Mouse (Mus musculus) ES-Bruce4 (cell line): Measurements from ENCODE around the gene Snx6. TPM values are rescaled to one million over a fixed set of nuclear protein-coding genes. Genes with fewer than 3 reads are reported as not detected.
"Not testable (repeated sequence)": the region's sequence is repeated elsewhere in the genome, so short reads cannot be mapped to it uniquely, and the experiment has no call there.

Source experiments
- H3K27ac ChIP-seq: 2 replicates; pipeline ENCODE4 v1.5.1; 2012; ENCODE audit warnings: low read length, inconsistent platforms; ENCODE audit not compliant: insufficient read depth
- H3K27me3 ChIP-seq: 2 replicates; pipeline ENCODE4 v1.6.1; 2012; ENCODE audit warnings: mild to moderate bottlenecking, low read length, inconsistent platforms; ENCODE audit not compliant: control insufficient read depth, poor library complexity, insufficient read depth, severe bottlenecking
- H3K36me3 ChIP-seq: 2 replicates; pipeline ENCODE4 v1.6.1; 2012; ENCODE audit warnings: inconsistent platforms, mild to moderate bottlenecking, low read length, moderate library complexity; ENCODE audit not compliant: control insufficient read depth, poor library complexity, insufficient read depth, severe bottlenecking
- H3K4me1 ChIP-seq: one replicate; pipeline ENCODE4 v1.8.1; 2011; ENCODE audit warnings: low read length; ENCODE audit not compliant: control insufficient read depth, insufficient read depth
- H3K4me3 ChIP-seq: 2 replicates; pipeline ENCODE4 v1.5.1; 2011; ENCODE audit warnings: low read depth, mild to moderate bottlenecking, low read length
- H3K9ac ChIP-seq: 2 replicates; pipeline ENCODE4 v1.6.1; 2012; ENCODE audit warnings: low read depth, mild to moderate bottlenecking, inconsistent platforms; ENCODE audit not compliant: poor library complexity, severe bottlenecking
- H3K9me3 ChIP-seq: replicated peaks from 2 replicates; pipeline ENCODE4 v1.6.1; 2012; ENCODE audit warnings: mild to moderate bottlenecking, low read length, inconsistent platforms; ENCODE audit not compliant: control insufficient read depth, poor library complexity, insufficient read depth, severe bottlenecking
- POLR2A ChIP-seq: IDR thresholded peaks from one replicate; pipeline ENCODE4 v1.8.1; 2011; ENCODE audit warnings: low read length; ENCODE audit not compliant: insufficient read depth
- polyA plus RNA-seq: library from polyadenylated mRNA; stranded (reverse); fragments of >200 nt; gene quantifications from 2 replicates; pipeline ENCODE4 v1.2.4, GENCODE M21; 2011; ENCODE audit warnings: low read depth; ENCODE audit not compliant: missing spikeins, insufficient read depth, insufficient read length

The Snx6 gene
- polyA plus RNA-seq, 1 experiment: 117 TPM

- not testable (repeated sequence) for H3K9me3 ChIP-seq, H3K4me1 ChIP-seq, H3K9ac ChIP-seq, H3K36me3 ChIP-seq, H3K27ac ChIP-seq, H3K27me3 ChIP-seq, H3K4me3 ChIP-seq
- TF ChIP-seq POLR2A: peak; percentile 74
Measured at GRCm38 (mm10) chr12:54734307-54735131, 61.0 kb downstream of the Snx6 start.

- H3K27me3 ChIP-seq, H3K36me3 ChIP-seq, H3K4me1 ChIP-seq, H3K9me3 ChIP-seq, H3K4me3 ChIP-seq, H3K27ac ChIP-seq, H3K9ac ChIP-seq: not testable (repeated sequence)
Measured at GRCm38 (mm10) chr12:54729140-54730059, 66.1 kb downstream of the Snx6 start.

GRCm38 (mm10) chr12:54718871-54719786 lies 76.4 kb downstream of the Snx6 start:
- H3K9me3 ChIP-seq, H3K4me1 ChIP-seq, H3K27me3 ChIP-seq, H3K4me3 ChIP-seq, H3K9ac ChIP-seq, H3K27ac ChIP-seq, H3K36me3 ChIP-seq: not testable (repeated sequence)

DNA sequence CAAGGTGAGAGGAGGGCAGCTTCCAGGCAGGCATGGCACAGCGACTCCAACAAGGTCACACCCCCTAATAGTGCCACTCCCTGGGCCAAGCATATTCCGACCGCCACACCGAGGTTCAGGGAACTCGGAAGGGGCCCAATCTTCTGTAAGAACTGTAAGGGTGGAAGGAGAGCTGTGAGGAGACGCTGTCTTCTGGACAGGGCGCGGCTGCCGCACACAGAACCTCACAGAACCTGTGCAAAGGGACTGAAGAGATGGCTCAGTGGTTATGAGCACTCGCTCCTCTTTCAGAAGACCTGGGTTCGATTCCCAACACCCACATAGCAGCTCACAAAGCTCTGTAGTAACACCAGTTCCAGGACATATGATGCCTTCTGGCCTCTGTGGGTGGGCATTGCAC lies 78.0 kb downstream of the Snx6 start:
- H3K4me3 ChIP-seq, H3K4me1 ChIP-seq, H3K9me3 ChIP-seq, H3K36me3 ChIP-seq, H3K27me3 ChIP-seq, H3K9ac ChIP-seq, H3K27ac ChIP-seq: not testable (repeated sequence)

DNA sequence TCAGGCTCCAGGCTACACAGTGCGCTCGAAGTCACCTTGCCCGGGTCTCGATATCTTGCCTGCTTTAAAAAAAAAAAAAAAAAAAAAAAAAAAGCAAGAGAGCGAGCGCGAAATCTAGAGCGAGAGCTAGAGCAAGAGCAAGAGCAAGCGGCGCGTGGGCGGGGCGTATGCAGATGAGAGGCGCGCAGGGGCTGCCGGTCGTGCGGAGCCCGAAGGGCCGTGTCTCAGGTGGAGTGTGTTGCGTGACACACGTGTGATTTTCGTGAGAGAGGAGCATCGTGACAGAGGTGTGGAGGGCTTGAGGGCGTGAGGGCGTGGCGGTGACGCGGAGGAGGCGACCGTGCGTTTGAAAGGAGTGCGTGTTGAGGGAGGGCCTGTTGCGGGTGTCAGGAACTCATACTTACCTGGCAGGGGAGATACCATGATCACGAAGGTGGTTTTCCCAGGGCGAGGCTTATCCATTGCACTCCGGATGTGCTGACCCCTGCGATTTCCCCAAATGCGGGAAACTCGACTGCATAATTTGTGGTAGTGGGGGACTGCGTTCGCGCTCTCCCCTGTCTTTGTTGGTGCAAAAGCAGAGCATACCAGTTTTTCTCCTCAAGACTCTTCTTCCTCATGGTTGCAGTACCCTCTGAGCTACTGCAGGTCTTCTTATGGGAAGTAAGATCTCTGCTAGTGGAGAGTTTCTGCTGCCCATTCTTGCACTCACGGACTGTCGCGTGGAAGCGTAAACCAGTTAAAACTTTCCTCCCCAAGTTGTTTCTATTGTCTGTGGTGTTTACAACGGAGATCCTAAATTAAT lies 81.5 kb downstream of the Snx6 start:
- not testable (repeated sequence) for H3K9ac ChIP-seq, H3K4me3 ChIP-seq, H3K27me3 ChIP-seq, H3K27ac ChIP-seq, H3K4me1 ChIP-seq, H3K9me3 ChIP-seq, H3K36me3 ChIP-seq

- H3K27ac ChIP-seq, H3K27me3 ChIP-seq, H3K36me3 ChIP-seq, H3K9ac ChIP-seq, H3K4me1 ChIP-seq, H3K4me3 ChIP-seq, H3K9me3 ChIP-seq: not testable (repeated sequence)
Measured at GRCm38 (mm10) chr12:54710494-54710879, 85.0 kb downstream of the Snx6 start.

DNA sequence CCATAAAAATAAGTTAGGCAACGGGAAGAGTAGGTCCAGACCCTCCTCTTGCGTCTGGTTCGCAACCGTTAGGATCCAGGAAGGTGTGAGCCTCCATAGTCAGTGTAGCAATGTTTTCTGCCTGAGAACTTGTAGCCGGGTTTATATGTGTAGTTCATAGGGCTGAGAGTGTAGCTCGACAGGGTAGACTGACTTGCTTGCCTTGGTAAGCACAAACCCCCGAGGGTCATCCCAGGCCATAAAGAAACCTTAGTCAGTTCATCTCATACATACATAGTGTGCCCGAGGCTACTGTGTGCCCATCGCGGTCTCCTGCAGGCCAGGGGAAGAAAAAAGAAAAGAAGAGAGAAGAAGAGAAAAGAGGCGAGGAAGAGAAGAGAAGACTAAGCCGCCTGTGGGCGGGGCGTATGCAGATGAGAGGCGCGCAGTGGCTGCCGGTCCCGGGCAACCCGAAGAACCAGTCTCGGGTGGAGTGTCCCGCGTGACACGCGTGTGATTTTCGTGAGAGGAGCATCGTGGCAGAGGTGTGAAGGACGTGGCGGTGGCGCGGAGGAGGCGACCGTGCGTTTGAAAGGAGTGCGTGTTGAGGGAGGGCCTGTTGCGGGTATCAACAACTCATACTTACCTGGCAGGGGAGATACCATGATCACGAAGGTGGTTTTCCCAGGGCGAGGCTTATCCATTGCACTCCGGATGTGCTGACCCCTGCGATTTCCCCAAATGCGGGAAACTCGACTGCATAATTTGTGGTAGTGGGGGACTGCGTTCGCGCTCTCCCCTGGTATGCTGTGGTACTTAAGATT lies 85.6 kb downstream of the Snx6 start:
- H3K9me3 ChIP-seq, H3K4me1 ChIP-seq, H3K9ac ChIP-seq, H3K36me3 ChIP-seq, H3K27me3 ChIP-seq, H3K27ac ChIP-seq: not testable (repeated sequence)
- H3K4me3 ChIP-seq: peak overlapping the region; percentile 48
